Mouse (Mus musculus) thymus, adult 18-20 months (tissue): ENCODE measurements around the gene Adam15.

ENCODE experiments used
- DNase-seq, 2 experiments: peaks; one replicate each; pipeline ENCODE4 v3.0.0; 2022; ENCODE audit warnings: mixed read lengths in 2 of 2

The Adam15 gene

GRCm38 (mm10) chr3:89348911-89349868 is 606 bp downstream of the Adam15 start:
- peak in 1 of 2 experiments; percentile 22 for DNase-seq

DNA sequence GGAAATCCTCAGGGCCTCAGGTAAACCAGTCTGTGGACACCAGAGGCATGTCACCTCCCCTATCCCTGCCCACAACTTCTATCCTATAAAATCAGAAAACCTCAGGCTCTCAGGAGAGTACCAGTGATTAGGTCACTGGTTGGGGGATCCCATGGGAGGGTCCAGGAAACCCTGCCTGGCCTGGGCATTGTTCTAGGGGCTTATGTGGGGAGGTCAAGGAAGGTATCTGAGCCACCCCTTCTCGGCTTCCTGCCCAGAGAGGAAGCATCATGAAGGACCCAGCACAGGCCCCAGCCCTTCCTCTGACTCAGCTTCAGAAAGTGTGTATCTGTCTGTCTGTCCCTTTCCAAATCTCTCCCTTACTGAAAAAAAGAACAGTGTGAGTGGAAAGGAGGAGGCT is 1.9 kb downstream of the Adam15 start:
- DNase-seq = no peak

DNA sequence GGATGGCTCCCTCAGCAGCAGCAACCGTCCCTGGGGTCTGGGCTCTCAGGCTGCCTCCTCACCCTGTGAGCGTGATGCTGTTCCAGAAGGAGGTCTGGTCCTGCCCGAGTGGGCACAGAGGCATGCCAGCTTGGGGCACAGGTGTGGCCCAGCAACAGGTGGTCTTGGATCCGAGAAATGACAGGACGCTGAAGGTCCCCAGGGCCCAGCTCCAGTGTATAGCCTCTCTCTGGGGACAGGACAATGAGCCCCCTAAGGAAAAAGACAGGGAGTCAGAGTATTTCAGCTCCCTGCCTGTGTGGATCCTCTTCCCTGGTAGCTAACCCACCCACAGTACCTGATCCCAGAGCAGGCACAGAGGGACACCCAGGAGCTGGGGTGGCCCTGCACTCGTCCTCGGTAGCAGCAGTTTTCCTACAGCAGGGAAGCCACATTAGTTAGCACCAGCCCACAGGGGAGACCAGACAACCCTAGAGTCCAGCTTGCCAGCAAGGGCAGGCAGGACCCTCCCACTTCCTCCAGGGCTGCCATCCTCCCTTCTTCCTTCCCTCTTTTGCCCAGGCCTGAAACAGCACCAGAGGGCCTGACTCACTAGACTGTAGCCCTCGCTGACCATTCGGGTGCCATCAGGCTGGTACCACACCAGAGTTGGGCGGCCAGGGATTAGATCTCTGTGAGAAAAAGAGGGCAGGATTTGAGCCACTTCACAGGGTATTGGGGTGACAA is 2.8 kb downstream of the Adam15 start:
- DNase-seq = no peak

GRCm38 (mm10) chr3:89343279-89343678 is 6.5 kb downstream of the Adam15 start:
- DNase-seq = no peak

DNA sequence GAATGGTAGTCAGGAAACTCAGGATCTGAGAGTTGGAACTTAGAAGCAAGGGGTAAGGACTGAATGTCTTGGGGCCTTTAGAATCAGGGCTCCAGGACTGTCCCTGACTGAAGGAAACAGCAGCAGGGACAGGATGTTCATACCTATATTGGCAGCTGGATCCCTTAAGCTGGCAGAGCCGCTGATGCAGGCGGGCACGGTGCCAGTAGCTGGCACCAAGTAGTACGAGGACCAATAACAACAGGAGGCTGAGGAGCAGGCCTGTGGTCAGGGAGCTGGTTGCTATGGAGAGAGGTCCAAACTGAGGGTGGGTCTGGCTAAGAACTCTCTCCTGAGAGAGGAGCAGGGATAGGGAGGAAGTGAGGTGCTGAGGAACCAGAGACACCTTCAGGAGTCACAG is 8.0 kb downstream of the Adam15 start:
- no peak for DNase-seq

DNA sequence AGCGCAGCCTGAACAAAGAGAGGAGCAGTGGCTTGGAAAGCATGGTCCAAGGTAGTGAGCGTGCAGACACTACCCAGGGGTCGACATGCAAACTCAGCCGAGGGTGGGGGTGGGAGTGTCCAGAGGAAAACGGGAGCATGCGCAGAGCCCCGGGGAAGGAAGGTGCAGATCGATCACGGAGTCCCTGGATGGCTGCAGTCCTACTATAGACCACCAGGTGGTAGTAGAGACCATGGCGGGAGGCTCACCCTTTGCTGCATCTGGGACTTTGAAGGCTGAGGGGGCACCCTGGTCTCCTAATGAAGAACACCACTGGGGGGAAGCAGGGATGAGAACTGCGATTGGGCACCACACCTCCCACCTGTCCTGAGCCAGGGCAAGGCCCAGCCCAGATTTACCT is 9.3 kb downstream of the Adam15 start:
- DNase-seq = peak; percentile 38 to 53

DNA sequence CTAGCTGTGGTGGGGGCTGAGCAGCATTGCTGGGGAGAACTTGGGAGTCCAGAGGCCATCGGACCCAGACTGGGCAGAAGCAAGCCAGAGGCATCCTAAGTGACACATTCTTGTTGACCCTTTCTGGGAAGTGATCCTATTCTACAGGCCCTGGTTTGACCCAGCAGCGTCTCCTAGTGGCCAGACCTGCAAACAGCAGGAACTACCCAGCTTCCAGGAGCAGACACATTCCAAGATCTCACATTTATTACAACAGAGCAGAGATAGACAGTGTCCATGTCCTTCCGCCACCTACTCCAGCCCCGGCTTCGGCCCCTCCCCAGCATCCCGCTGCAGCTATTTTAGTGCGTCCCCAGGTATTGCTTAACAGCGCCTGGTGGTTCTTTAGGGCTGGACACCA is 10.4 kb downstream of the Adam15 start:
- peak in 1 of 2 experiments; percentile 53 for DNase-seq

DNA sequence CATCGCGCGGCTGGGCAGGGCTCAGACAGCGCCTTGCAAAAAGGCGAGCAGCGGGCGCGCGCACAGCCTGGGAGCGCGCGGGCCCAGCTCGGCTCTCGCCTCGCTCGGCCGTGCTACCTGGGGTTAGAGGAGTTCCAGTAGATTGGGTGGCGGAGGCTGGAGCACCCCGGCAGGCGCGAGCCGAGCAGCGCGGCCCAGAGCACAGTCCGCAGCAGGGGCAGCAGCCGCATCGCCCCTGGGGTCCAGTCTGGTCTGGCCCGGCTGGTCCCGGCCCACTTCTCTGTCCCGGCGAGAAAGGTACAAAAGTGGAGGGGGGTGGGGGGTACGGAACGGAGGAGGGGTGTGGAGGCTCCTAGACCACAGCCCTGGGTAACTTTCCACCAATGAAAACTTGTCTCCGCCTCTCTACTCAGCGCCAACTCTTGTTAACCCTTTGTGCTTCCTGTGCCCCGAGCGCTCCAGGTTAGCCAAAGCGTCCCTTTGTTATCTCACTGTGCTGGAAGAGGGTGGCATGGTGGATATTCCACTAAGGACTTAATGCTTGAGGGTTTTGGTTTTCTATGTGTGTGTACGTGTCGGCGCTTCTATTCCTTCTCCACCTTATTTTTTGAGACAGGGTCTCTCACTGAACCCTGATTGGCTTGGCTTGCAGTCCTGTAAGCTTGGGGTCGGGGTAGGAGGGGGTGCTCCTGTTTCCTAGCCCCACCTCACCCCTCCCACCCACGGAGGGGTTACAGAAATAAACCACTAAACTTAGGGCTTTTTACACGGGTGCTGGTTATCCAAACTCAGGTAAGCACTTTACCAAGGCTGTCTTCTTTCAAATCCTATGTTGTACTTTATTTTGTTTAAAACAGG is 11.8 kb downstream of the Adam15 start, which contains the start of gene Efna4:
Gene Efna4, minus strand, starts transcription at position 308 of the 858 bp plus-strand sequence.
- DNase-seq = peak; percentile 45 to 52

- no peak for DNase-seq
Measured at GRCm38 (mm10) chr3:89337062-89337720, 12.6 kb downstream of the Adam15 start.

DNA sequence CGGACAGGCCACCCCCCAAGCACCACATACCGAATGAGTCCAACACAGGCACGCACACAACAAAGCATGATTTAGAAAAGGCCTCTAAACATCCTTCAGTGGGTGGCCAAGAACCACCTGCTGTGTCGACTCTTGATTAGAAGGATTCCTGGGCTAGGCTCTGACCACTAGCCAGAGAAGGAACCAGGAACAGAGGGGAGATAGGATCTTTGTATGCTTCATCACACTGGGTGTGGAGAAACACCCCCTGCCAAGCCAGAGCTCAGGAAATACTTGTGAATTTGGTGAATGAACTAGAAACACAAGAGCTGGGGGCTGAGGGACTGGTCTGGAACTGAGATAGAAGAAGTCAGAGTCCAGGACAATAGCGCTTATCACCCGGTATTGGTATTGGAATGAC is 13.3 kb downstream of the Adam15 start:
- DNase-seq = no peak

- no peak for DNase-seq
Measured at GRCm38 (mm10) chr3:89333053-89333452, 16.7 kb downstream of the Adam15 start.

GRCm38 (mm10) chr3:89332476-89332875 is 17.3 kb downstream of the Adam15 start:
- DNase-seq = no peak

- DNase-seq = no peak
Measured at GRCm38 (mm10) chr3:89332013-89332412, 17.8 kb downstream of the Adam15 start.

- DNase-seq = no peak
Measured at GRCm38 (mm10) chr3:89331561-89331960, 18.2 kb downstream of the Adam15 start.

DNA sequence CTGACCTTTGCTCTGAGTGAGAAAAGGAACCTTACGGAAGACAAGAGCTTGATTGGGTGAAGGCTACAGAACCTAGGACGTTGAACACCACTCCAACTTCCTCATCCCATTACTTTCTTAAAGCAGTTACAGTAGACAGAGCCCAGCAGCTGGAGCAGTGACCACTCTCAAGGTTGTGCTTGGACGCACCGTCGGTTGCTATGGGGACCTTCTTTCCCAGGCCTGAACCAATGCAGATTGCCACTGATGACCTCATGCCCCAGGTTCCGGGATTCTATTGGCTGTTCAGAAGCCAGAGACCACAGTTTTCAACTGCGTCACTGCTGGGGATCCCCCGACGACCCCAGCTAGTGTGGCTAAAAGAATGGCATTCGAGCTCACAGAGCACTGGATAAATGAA is 18.8 kb downstream of the Adam15 start:
- no peak for DNase-seq

DNA sequence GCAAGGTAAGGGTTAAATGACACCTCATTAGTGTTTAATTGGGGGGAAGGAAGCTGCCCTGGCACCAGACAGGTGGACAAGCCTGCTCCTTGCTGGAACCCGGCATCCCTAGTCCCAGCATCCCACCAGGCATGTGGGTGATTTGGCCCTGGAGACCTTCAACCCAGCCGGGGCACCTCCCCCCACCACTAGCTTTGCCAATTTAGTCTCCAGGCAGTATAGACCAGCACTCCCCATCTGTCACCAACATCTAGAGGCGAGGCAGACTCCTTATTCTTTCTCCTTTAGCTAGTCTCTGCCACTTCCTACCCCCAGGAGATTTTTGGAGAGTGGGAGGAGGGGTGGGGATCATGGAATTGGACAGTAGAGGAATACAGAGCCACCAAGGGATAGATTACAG is 19.4 kb downstream of the Adam15 start:
- no peak for DNase-seq

DNA sequence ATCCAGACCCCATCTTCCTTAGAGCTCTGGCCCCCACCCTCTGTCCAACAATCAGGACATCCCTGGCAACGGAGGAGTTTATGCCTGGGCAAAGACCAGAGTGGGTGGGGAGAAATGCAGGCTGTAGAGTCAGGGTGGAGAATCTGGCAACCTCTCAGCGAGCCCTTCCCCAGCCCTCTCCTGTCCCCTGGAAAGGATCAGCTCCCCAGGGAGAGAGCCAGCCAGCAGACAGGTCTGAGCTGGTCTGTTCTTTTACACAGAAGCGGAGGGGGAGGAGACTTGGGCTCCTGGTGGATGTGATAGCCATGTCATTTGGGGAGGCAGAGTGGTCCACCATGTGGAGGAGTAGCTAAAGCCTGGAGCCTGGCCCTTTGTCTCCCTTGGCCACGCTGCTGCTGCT is 21.2 kb downstream of the Adam15 start:
- DNase-seq = no peak

GRCm38 (mm10) chr3:89327371-89327870 is 22.4 kb downstream of the Adam15 start:
- no peak for DNase-seq

DNA sequence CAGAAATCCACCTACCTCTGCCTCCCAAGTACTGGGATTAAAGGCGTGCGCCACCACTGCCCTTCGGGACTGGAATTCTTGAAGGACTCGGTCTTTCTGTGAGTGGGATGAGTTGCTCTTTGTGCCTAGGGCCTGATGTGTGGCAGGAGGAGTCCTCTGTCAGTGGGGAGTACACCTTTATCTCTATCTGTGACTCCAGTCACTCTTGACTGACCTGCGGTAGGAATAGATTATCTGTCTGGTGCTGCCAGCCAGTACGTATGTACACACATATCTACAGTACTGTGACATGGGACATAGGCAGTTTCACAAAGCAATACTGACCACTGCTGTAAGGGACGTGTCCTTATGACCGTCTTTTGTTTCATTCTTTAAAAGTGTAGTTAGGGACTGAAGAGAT is 23.9 kb downstream of the Adam15 start:
- no peak for DNase-seq

DNA sequence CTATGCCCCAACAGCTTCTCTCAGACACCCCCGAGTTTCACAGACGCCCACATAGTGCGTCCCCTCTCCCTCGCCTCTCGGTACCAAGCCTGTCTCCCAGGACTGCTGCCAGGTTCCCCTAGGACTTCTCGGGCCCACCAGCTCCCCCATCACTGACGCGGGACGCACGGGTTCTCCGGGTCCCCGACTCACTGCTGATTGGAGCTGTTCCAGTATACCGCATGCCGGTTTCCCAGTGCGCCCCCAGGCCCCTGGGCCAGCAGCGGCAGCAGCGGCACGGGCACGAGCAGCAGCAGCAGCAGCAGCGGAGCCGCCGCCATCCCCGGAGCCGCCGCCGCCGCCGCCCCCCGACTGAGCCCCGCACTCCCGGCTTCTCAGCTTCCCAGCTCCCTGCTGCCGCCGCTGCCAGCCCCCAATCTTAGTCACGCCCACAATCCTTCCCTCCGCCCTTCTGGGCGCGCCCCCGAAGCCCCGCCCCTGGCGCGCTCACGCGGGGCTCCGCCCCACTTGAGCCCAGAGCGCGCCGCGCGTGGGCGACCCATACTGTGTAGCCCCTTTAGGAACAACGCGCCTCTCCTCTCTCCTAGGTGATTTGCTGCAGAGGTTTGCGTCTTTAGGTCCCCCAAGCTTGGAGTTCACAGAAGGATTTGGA is 27.2 kb downstream of the Adam15 start, which contains the start of gene Efna3:
Gene Efna3, minus strand, starts transcription at position 452 of the 652 bp plus-strand sequence.
- peak in 1 of 2 experiments; percentile 36 for DNase-seq

- DNase-seq = no peak
Measured at GRCm38 (mm10) chr3:89322131-89322500, 27.7 kb downstream of the Adam15 start.
